In genomic region chr12:79676896-79677295, GRCm38 (mm10) we compare ENCODE assay signal across 12 mouse cellular contexts.
DNase-seq lines count a peak whose midpoint lies in the region; ATAC-seq lines count a peak whose summit lies in the region.
"Had no signal": no experiment of that assay in that cellular context is flagged by ENCODE, and none has a peak within 500 bp of the region (broad histone marks: within the 10 kb centered on the region; RNA-seq: fewer than 3 reads in every experiment).

No protein-coding gene starts in this region.

- no peak overlapping the region for H3K4me3 ChIP-seq in heart, embryonic 15.5 days
- H3K4me3 ChIP-seq in lung, embryonic 15.5 days = no peak overlapping the region
- H3K4me3 ChIP-seq in embryonic facial prominence, embryonic 15.5 days (replicated peaks) = no peak overlapping the region
- no peak overlapping the region for H3K4me3 ChIP-seq in stomach, embryonic 15.5 days (replicated peaks)
- H3K4me3 ChIP-seq: midbrain, embryonic 12.5 days had no signal

- H3K36me3 ChIP-seq in heart, embryonic 15.5 days = no peaks in the 10 kb centered on the region
- H3K36me3 ChIP-seq in lung, embryonic 15.5 days = no peaks in the 10 kb centered on the region
- no peaks in the 10 kb centered on the region for H3K36me3 ChIP-seq in embryonic facial prominence, embryonic 15.5 days
- no peaks in the 10 kb centered on the region for H3K36me3 ChIP-seq in stomach, embryonic 15.5 days
- H3K36me3 ChIP-seq: midbrain, embryonic 12.5 days had no signal

- H3K9me3 ChIP-seq in heart, embryonic 15.5 days (replicated peaks) = no peaks in the 10 kb centered on the region
- H3K9me3 ChIP-seq in lung, embryonic 15.5 days = no peaks in the 10 kb centered on the region
- no peaks in the 10 kb centered on the region for H3K9me3 ChIP-seq in embryonic facial prominence, embryonic 15.5 days (replicated peaks)
- H3K9me3 ChIP-seq in stomach, embryonic 15.5 days = no peaks in the 10 kb centered on the region
- H3K9me3 ChIP-seq: midbrain, embryonic 12.5 days had no signal

- H3K27me3 ChIP-seq in heart, embryonic 15.5 days = no peaks in the 10 kb centered on the region
- no peaks in the 10 kb centered on the region for H3K27me3 ChIP-seq in lung, embryonic 15.5 days
- H3K27me3 ChIP-seq in embryonic facial prominence, embryonic 15.5 days = no peaks in the 10 kb centered on the region
- H3K27me3 ChIP-seq in stomach, embryonic 15.5 days (replicated peaks) = no peaks in the 10 kb centered on the region
- H3K27me3 ChIP-seq: midbrain, embryonic 12.5 days had no signal

- peaks cover 33% of the 10 kb centered on the region for H3K4me1 ChIP-seq in heart, embryonic 15.5 days (replicated peaks)
- H3K4me1 ChIP-seq in lung, embryonic 15.5 days = peaks cover 53% of the 10 kb centered on the region
- peaks cover 59% of the 10 kb centered on the region for H3K4me1 ChIP-seq in embryonic facial prominence, embryonic 15.5 days
- H3K4me1 ChIP-seq in stomach, embryonic 15.5 days = peaks cover 31% of the 10 kb centered on the region

- no peak for ATAC-seq in heart, embryonic 15.5 days (replicated peaks; ENCODE audit: insufficient number of reproducible peaks, insufficient read depth, low FRiP score, low read depth)
- ATAC-seq in lung, embryonic 15.5 days (ENCODE audit: borderline replicate concordance, extremely low read depth, low FRiP score, low TSS enrichment) = no peak
- ATAC-seq in embryonic facial prominence, embryonic 15.5 days (ENCODE audit: insufficient number of reproducible peaks, low FRiP score, low TSS enrichment, low read depth) = no peak
- no peak for ATAC-seq in stomach, embryonic 15.5 days (ENCODE audit: insufficient read depth, low FRiP score, low read depth)
- ATAC-seq in granulocyte monocyte progenitor cell, adult 5-6 weeks (replicated peaks; ENCODE audit: poor library complexity, severe bottlenecking) = no peak
- ATAC-seq: hindbrain, embryonic 16.5 days had no signal

- WGBS in heart, embryonic 15.5 days = 36% methylated on average over 5 of the region's 5 CpGs
- 61% methylated on average over 5 of the region's 5 CpGs for WGBS in lung, embryonic 15.5 days
- 73% methylated on average over 5 of the region's 5 CpGs for WGBS in embryonic facial prominence, embryonic 15.5 days
- WGBS in stomach, embryonic 15.5 days = 60% methylated on average over 5 of the region's 5 CpGs

- DNase-seq in heart, adult 18-20 months = no peak
- no peak for DNase-seq in lung, postnatal 14 days
- no peak for DNase-seq in cerebellum, postnatal 25 days
- DNase-seq: gastrocnemius, postnatal 14 days; right cerebral cortex, postnatal 14 days had no signal

- peak overlapping the region; percentile 64 for H3K27ac ChIP-seq in heart, embryonic 15.5 days
- H3K27ac ChIP-seq in lung, embryonic 15.5 days = peak overlapping the region; percentile 97
- H3K27ac ChIP-seq in embryonic facial prominence, embryonic 15.5 days (replicated peaks) = peak overlapping the region; percentile 90
- H3K27ac ChIP-seq in stomach, embryonic 15.5 days = peak overlapping the region; percentile 90
- H3K27ac ChIP-seq: midbrain, embryonic 12.5 days had no signal

- H3K9ac ChIP-seq in heart, embryonic 15.5 days = no peak overlapping the region
- H3K9ac ChIP-seq in lung, embryonic 15.5 days = no peak overlapping the region
- H3K9ac ChIP-seq in embryonic facial prominence, embryonic 15.5 days = no peak overlapping the region
- H3K9ac ChIP-seq in stomach, embryonic 15.5 days = no peak overlapping the region
- H3K9ac ChIP-seq: midbrain, embryonic 12.5 days had no signal

- H3K4me2 ChIP-seq in heart, embryonic 15.5 days = no peak overlapping the region
- H3K4me2 ChIP-seq in lung, embryonic 15.5 days = no peak overlapping the region
- no peak overlapping the region for H3K4me2 ChIP-seq in embryonic facial prominence, embryonic 15.5 days (replicated peaks)
- no peak overlapping the region for H3K4me2 ChIP-seq in stomach, embryonic 15.5 days
- H3K4me2 ChIP-seq: midbrain, embryonic 12.5 days had no signal
